Mouse (Mus musculus): ENCODE data around the gene Ms4a6c. TPM values are rescaled to one million over a fixed set of nuclear protein-coding genes. Genes with fewer than 3 reads are reported as not detected.
"Not testable (repeated sequence)": the region's sequence is repeated elsewhere in the genome, so short reads cannot be mapped to it uniquely, and the experiment has no call there.

The Ms4a6c gene
- 3.5 and 5.0 TPM in 2 replicates for total RNA-seq (2012; rRNA removed)
- total RNA-seq (2014; rRNA removed) = 20.0 and 22.2 TPM in 2 replicates
- 14.3 and 19.6 TPM in 2 replicates for polyA plus RNA-seq (2012; ENCODE audit: insufficient read length, low read depth)

DNA sequence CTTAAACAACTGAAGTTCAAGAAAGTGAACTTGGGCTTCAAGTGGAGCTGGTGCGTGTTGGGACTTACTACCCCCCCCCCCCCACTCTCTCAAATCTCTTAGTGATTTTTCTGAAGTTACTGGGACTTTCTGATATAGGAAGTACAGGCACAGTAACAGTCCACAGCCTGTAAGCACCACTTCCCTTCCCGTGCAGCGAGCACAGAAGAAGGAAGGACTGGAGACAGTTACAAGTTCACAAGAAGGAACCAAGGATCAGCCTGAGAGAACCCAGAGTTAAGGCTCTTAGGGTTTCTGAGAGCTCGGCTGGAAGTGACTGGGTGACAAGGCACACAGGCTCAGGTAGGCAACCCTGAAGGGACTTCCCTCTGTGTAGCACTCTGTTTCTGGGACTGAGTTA, at the start of gene Ms4a6c:
Gene Ms4a6c (plus strand): TSS at position 152 of the 400 bp plus-strand sequence.
- H3K4me1 ChIP-seq (ENCODE audit: control insufficient read depth in 1 of 2, insufficient read depth in 2 of 2) = peaks cover 8 to 61% of the 10 kb centered on the region in 2 experiments; a peak in 3 of 4 replicates
- H3K27ac ChIP-seq (ENCODE audit: insufficient read depth, low read depth); H3K36me3 ChIP-seq (replicated peaks in 1 of 2; ENCODE audit: control insufficient read depth in 1 of 2, insufficient read depth in 1 of 2, low read length in 1 of 2); H3K79me2 ChIP-seq (replicated peaks; ENCODE audit: control insufficient read depth, extremely low read depth, insufficient read depth, poor library complexity, severe bottlenecking); H3K27me3 ChIP-seq (replicated peaks); H3K9ac ChIP-seq (ENCODE audit: insufficient read depth, low read depth); dilution Hi-C loops (cut with MboI; ENCODE audit: extremely low pct_ligation_motif_present, extremely low pct_unique_long_range_greater_than_20kb, low sequenced_read_pairs); DNase-seq (ENCODE audit: extremely low read depth); H3K9me3 ChIP-seq (replicated peaks; ENCODE audit: low read length): not testable (repeated sequence)
- H3K4me3 ChIP-seq (replicated peaks in 1 of 3; ENCODE audit: low read depth in 2 of 3, low read length in 2 of 3, poor library complexity in 1 of 3) = peak within 1 kb of the TSS in 2 of 3 experiments; percentile 10 to 37
- in situ Hi-C loops (cut with MboI; ENCODE audit: low pct_ligation_motif_present, low pct_unique_long_range_greater_than_20kb, low sequenced_read_pairs) = loop anchor here (10.0 kb wide), 1 partner anchor 64 kb away; the partner anchor contains the start of gene Ms4a4c
- peak within 1 kb of the TSS; percentile 7; the same call in 1 of the 2 replicates for H3K4me2 ChIP-seq (ENCODE audit: insufficient read depth, low read depth, poor library complexity, severe bottlenecking)

DNA sequence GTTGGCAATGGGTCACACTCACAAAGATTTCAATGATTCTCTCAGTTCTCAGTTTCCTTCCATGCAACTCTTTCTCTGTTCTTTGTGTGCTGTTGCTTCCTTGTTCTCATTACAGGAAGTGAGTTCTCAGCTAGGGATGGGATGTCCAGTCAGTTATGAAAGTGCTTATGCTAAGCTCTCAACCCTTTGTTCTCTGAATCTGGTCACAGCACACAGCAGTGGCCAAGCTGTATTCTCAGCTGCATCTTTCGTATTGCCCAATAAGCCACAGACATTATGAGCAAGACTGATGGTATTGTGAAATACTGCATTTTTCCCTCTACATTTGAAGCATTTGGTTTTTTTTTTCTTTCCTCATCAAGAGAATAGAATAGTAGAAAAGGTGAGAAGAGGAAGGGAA, 38.0 kb upstream of the Ms4a6c start:
- dilution Hi-C loops (cut with MboI; ENCODE audit: extremely low pct_ligation_motif_present, extremely low pct_unique_long_range_greater_than_20kb, low sequenced_read_pairs); H3K4me3 ChIP-seq (replicated peaks in 1 of 3; ENCODE audit: low read depth in 2 of 3, low read length in 2 of 3, poor library complexity in 1 of 3); H3K36me3 ChIP-seq (replicated peaks in 1 of 2; ENCODE audit: control insufficient read depth in 1 of 2, insufficient read depth in 1 of 2, low read length in 1 of 2); H3K4me2 ChIP-seq (ENCODE audit: insufficient read depth, low read depth, poor library complexity, severe bottlenecking); H3K9ac ChIP-seq (ENCODE audit: insufficient read depth, low read depth); H3K27ac ChIP-seq (ENCODE audit: insufficient read depth, low read depth); H3K4me1 ChIP-seq (ENCODE audit: control insufficient read depth in 1 of 2, insufficient read depth in 2 of 2); H3K79me2 ChIP-seq (replicated peaks; ENCODE audit: control insufficient read depth, extremely low read depth, insufficient read depth, poor library complexity, severe bottlenecking); H3K27me3 ChIP-seq (replicated peaks); DNase-seq (ENCODE audit: extremely low read depth); in situ Hi-C loops (cut with MboI; ENCODE audit: low pct_ligation_motif_present, low pct_unique_long_range_greater_than_20kb, low sequenced_read_pairs); H3K9me3 ChIP-seq (replicated peaks; ENCODE audit: low read length): not testable (repeated sequence)

DNA sequence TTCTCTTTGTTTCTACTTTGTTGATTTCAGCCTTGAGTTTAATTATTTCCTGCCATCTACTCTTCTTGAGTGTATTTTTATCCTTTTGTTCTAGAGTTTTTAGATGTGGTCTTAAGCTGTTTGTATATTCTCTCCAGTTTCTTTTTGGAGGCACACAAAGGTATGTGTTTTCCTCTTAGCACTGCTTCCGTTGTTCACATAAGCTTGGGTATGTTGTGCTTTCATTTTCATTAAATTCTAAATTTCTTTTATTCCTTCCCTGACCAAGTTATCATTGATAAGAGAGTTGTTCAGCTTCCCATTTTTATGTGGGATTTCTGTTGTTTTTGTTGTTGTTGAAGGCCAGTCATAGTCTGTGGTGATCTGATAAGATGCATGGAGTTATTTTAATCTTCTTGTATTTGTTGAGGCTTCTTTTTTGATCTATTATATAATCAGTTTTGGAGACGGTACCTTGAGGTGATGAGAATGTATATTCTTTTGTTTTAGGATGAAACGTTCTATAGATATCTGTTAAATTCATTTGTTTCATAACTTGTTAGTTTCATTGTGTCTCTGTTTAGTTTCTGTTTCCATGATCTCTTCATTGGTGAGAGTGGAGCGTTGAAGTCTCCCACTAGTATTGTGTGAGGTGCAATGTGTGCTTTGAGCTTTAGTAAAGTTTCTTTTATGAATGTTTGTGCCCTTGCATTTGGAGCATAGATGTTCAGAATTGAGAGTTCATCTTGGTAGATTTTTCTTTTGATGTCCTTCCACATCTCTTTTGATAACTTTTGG, 33.9 kb upstream of the Ms4a6c start:
- Histone ChIP-seq H3K36me3 (replicated peaks in 1 of 2; ENCODE audit: control insufficient read depth in 1 of 2, insufficient read depth in 1 of 2, low read length in 1 of 2) (no peaks in the 10 kb centered on the region), H3K27me3 (replicated peaks) (no peaks in the 10 kb centered on the region), H3K4me3 (replicated peaks in 1 of 3; ENCODE audit: low read depth in 2 of 3, low read length in 2 of 3, poor library complexity in 1 of 3) (no peak overlapping the region), H3K27ac (ENCODE audit: insufficient read depth, low read depth) (no peak overlapping the region), H3K9ac (ENCODE audit: insufficient read depth, low read depth) (no peak overlapping the region), H3K4me1 (ENCODE audit: control insufficient read depth in 1 of 2, insufficient read depth in 2 of 2) (peaks cover 0 to 3% of the 10 kb centered on the region in 2 experiments; a peak in 2 of 4 replicates), H3K79me2 (replicated peaks; ENCODE audit: control insufficient read depth, extremely low read depth, insufficient read depth, poor library complexity, severe bottlenecking) (no peaks in the 10 kb centered on the region), H3K4me2 (ENCODE audit: insufficient read depth, low read depth, poor library complexity, severe bottlenecking) (no peak overlapping the region), H3K9me3 (replicated peaks; ENCODE audit: low read length) (no peaks in the 10 kb centered on the region)
- TF ChIP-seq POLR2AphosphoS2 (IDR thresholded peaks at IDR 0.05; ENCODE audit: low read depth, low read length) = no peak
- no peak for TF ChIP-seq EP300 (IDR thresholded peaks at IDR 0.05; ENCODE audit: low read length)
- TF ChIP-seq ELF1 (IDR thresholded peaks at IDR 0.05; ENCODE audit: low read depth, low read length) = no peak
- no peak for TF ChIP-seq TBP (conservative IDR thresholded peaks at IDR 0.05; ENCODE audit: low read depth, low read length)
- no peak for TF ChIP-seq CHD2 (IDR thresholded peaks at IDR 0.05; ENCODE audit: low read length)
- no peak for TF ChIP-seq ZKSCAN1 (IDR thresholded peaks at IDR 0.05; ENCODE audit: borderline replicate concordance, low read depth, low read length)
- TF ChIP-seq BHLHE40 (IDR thresholded peaks at IDR 0.05; ENCODE audit: low read depth, low read length) = no peak
- no peak for TF ChIP-seq ETS1 (conservative IDR thresholded peaks at IDR 0.05; ENCODE audit: low read depth, low read length)
- TF ChIP-seq GABPA (IDR thresholded peaks at IDR 0.05; ENCODE audit: insufficient replicate concordance, low read depth, low read length) = no peak
- in situ Hi-C loops (cut with MboI; ENCODE audit: low pct_ligation_motif_present, low pct_unique_long_range_greater_than_20kb, low sequenced_read_pairs) = no loop called here
- dilution Hi-C loops (cut with MboI; ENCODE audit: extremely low pct_ligation_motif_present, extremely low pct_unique_long_range_greater_than_20kb, low sequenced_read_pairs) = no loop called here
- DNase-seq (ENCODE audit: extremely low read depth) = no peak

Measured in CH12.LX (cell line).